Mouse (Mus musculus) frontal cortex, postnatal 25 days (tissue): ENCODE results near the gene Sypl2.
"Not testable (repeated sequence)": the region's sequence is repeated elsewhere in the genome, so short reads cannot be mapped to it uniquely, and the experiment has no call there.

ENCODE experiments used
- DNase-seq, 2 experiments: peaks; one replicate each; pipeline ENCODE4 v3.0.0; 2022; ENCODE audit warnings: low spot score in 2 of 2

Sypl2 gene

DNA sequence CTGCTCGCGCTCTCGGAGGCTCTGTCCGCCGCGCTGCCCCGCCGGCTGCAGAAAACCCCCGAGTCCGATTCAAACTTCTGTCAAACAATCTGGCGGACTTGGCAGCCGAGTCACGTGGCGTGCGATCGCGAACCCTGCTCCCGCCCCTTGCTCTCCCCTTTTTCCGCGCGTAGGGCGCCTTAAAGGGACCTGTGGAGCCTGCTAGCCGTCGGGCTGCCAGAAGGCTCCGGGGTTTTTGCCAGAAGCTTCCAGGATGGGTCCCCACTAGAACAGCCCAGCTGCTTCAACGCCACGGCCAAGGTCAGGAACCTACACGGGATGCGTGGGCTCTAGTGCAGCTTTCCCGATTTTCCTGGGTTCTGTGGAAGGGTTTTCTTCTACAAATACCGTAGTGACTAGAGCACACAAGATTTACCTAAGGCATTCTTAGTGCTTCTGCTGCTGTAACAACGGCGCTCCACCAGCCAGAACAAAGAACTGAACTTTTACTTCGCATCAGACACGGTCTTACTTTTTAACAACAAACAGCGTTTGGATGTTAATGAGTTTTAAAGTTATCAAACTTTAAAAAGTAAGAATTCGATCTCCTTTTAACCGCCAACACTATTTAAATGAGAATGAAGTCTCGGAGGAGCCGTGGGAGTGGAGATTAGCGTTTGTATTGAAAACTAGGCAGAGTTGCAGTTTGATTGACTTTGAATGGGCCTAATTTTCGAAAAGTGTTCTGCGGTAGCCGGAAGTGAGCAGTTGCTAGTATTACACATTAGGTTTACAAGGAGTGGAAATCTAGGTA is at the start of gene Sypl2:
TSS of gene Sypl2 (minus strand) at position 91 of the 793 bp plus-strand sequence.
- no peak for DNase-seq

DNA sequence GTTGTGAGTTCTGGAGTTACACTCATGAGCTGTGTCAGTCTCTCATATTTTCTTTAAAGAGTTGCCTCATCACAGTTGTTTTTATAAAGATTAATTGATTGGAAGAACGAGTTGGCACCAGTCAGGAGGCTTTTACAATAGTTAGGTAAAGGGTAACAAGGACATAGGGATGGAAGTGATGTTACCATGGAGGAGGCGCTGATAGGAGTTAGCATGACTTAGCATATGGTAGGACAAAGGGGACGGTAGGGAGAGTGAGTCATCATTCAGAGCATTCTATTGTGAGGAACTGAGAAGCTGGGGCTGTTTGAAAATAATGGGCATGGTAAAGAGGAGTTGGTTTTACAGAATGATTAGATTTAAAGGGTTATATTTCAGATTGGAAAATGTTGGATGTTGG is 32.9 kb upstream of the Sypl2 start:
- DNase-seq: no peak

DNA sequence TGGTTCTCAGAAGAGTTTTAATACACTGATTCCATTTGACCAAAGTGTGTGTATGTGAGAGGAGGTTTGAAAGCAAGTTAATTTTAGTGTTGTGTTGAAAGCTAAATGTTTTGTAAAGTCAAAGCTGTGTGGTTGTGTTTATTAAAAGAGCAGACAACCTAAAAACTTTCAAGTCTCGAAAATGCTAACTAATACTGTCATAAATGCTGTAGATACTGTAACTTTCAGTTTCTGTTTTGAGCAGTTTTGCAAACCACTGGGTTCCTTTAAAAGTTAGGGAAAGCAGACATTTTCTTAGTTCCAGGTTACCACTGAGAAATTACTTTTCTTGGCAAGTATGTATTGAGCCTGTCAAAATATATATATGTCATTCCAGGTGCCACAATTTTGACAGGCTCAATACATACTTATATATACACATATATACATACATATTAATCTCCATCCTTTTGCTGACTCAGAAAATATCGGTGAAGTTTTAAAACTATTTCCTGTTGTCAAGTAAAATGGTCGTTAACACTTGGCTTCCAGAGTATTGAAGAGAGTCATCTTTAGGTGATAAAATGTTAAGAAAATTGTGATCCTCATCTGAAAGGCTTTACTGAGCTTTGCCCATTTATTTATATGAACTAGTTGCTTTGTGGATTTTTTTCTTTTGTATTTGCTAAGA is 31.5 kb upstream of the Sypl2 start:
- DNase-seq: no peak

DNA sequence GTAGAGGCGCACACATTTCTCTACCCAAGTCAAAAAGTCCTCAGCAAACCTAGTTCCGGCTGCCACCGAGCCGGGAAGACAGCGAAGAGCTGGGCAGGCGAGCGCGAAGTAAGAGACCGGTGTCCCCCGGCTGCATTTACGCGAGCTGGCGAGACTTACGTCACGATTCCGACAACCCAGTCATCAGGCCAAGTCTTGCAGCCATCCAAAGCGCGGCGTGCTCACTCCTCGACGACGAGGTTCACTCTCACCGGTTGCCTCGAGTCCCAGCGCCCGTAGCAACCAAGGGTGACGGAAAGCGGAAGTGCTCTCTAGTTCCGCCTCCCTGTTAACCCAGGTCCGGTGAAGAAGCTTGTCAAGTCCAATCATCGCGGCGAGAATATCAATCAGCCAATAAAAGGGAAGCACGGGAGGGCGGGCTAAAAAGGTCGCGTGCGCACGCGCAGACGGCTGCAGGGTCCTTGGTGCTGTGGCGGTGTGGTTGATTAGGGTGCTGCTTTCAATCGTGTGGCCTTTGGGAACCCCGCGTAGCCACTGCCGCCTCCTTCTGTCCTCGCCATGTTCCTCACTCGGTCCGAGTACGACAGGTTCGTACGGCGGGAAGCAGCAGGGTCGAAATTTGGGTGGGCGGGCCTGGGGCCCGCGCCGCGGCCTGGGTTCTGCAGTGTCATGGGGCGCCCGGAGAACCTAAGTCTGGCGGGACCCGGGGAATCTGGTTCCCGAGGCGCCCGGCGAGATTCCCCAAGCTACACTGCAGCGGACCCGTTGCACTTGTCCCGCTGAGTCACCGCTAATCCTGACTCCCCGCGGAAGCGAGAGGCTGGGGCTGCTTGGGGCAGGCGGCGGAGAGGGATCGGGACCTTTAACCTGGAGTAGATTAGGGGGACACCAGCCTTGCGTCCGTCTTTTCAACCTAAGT is 30.5 kb upstream of the Sypl2 start, which contains the start of gene Psma5:
TSS of gene Psma5 (plus strand) at position 208 of the 919 bp plus-strand sequence.
- peak; percentile 81 to 87 for DNase-seq

DNA sequence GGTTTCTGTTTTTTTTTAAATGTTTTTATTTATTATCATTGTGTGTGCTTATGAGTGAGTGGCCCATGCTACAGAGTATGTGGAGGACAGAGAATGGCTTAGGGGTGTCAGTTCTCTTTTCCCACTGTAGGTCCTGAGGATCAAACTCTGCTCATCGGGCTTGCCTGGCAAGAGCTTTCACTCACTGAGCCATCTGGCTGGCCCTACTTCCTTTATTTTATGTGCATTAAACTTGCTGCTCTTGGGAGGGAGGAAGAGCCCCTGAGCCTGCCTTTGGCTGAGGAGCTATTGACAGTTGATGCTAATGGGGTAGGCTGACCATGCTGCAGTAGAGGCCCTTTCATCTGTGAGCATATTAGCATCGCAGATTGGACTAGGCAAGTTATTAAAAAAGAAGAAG is 20.4 kb upstream of the Sypl2 start:
- DNase-seq: no peak

DNA sequence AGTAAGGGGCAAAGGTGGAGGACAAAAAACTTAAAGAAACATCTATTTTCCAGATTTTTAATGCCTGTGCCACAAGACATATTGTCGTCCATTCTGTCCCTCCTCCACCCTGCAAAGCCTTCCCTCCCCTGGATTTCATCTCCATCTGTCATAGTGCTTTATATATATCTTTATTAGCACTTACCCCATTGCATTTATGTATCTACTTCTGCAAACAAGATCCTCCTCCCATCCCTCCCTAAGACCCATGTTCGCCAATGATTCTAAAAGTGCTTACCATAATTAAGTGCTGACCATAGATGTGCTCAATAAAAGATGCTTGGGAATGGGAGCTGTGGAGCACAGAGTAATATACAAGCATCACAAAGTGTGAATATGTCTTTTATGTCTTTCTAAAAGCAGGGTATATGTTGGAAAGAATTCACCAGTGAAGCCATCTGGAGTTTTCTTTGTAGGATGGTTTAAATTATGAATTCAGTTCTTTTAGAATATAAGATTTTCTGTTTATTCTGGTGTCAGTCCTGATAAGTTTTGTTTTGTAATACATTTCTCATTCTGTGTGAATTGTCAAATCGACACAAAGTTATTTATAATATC is 14.9 kb upstream of the Sypl2 start:
- DNase-seq: no peak

DNA sequence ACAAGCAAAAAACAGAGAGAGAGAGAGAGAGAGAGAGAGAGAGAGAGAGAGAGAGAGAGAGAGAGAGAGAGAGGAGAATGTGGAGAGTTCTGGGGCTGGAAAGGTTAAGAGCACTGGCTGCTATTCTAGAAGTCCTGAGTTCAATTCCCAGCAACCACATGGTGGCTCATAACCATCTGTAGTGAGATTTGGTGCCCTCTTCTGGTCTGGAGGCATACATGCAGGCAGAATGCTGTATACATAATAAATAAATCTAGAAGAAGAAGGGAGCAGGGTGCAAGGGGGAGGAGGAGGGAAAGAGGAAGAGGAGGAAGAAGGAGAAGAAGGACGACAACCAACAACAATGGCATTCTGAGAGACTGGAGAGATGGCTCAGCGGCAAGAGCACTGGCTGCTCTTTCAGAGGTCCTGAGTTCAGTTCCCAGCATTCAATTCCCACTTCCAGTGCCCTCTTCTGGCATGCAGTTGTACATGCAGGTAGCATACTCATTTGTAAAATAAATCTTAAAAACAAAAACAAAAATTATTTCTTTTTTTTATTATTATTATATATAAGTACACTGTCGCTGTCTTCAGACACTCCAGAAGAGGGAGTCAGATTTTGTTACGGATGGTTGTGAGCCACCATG is 11.1 kb upstream of the Sypl2 start:
- DNase-seq: not testable (repeated sequence)

DNA sequence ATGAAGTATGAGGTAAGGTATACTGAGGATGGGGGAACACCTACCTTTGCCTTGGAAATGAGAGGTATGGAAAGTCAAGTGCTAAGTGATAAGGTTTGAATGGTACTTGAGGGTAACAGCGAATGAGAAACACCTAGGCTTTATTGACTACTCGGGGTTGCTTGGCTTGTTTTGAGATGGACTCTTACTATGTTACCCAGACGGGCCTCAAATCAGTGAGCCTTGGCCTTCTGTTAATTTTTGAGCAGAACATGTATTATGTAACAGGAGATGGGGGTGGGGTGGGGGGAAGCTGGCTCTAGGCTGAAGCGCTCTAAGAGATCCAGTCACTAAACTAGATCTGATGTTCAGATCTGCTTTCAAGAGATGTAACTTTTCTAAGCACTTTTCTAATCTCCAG is 5.2 kb upstream of the Sypl2 start:
- no peak for DNase-seq

DNA sequence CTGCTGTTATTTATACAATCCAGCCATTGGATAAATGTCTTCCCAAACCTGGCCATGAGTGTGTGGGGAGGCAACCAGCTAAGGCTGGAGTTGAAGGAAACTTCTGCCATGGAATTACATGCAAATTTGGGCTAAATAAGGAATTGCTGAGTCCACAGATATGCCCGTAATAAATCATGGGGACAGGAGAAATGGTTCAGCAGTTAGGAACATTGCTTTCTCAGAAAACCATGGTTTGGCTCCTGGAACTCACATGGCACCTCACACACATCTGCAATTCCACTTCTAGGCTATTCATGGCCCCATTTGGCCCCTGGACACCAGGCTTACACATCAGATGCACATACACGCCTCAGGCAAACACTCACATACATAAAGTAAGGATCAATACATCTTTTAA is 1.1 kb upstream of the Sypl2 start:
- no peak for DNase-seq

DNA sequence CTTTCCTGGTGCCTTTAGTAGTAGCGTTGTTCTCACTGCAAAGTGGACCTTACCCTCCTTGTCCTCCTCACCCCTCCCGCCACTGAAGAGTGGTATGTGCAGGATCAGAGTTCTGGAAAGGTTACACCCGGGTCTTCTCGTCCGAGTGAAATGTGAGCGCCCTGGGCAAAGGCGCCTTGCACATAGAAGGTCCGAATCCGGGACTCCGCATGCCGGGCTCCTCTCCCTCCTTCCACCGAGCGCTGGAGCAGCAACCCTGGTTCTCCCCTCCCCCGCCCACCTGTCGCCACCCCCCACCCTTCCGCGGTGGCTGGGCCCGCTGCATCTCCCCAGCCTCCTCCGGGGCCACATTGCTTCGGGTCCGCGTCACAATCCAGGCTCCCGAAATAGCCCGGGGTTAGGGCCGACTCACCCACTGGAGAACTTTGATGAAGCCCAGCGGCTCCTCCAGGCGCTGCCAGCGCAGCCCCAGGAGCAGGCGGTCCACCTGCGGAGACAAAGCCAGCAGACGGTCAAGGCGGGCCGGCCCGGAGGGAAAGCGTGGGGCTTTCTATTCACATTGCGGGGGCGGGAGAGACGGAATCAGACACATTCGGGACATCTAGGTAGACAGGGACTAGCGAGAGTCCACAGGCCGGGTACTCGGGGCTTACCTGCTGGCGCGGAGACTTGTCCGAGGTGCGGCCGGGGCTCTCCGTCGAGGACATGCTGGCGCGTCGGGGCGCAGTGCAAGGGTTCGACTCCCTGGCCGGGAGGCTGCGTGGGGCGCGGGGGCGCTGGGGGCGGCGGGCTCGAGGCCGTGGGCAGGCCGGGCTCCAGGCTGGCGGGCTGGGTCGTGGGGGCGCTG is 514 bp downstream of the Sypl2 start:
- DNase-seq: no peak

DNA sequence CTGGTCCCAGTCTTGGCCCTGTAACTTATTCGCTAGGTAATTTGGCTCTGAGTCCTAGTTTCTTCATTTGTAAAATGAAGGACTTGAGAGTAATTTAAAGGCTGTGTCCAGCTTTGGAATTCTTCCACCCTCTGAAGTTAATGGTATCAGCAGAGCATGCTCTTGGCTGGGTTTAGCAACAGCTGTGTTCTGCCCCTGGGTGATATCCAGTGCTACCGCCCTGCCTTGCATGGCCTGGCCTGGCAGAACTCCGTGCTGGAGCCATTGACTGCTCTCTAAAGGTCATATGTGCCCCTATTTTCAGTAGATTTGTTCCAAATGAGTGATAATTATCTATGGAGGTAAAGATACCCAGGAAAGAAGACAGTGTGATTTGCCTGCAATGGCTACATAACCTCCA is 5.8 kb downstream of the Sypl2 start:
- DNase-seq: no peak

DNA sequence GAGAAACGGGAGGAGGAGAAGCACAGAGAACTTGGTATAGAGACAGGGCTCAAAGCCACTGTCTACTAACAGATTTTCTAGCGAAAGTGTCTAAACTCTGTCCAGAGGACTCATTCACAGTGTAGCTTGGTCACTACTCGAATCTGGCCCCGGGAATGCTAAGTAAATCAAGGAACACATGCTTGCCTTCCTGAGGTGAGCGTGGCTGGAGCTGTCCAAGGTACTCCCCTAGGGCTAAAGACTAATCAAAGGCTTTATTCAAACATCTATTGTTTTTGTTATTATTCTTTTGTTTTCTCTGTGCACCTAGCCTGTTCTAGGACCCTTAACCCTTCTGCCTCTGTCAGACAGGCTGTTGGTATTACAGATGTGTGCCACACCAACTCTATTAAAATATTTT is 11.7 kb downstream of the Sypl2 start:
- DNase-seq: no peak

DNA sequence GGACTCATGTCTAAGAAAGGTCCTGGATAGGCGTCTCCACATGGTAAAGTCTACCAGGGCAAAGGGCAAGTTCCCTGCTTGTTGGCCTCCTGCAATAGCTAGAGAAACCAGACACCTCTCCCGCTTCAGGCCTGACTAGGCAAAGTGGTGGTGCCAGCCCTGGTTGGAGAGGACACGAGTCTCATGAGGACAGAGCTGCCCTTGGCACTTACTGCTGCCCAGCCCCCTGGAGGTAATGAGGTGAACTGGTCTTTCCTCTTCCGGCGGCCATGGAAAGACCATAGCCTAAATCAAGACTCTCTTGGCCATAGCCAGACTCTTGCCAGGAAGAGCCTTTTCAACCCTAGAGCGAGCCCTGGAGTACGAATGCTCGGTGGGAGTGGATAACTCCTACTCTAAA is 14.0 kb downstream of the Sypl2 start:
- peak in 1 of 2 experiments; percentile 4 for DNase-seq

DNA sequence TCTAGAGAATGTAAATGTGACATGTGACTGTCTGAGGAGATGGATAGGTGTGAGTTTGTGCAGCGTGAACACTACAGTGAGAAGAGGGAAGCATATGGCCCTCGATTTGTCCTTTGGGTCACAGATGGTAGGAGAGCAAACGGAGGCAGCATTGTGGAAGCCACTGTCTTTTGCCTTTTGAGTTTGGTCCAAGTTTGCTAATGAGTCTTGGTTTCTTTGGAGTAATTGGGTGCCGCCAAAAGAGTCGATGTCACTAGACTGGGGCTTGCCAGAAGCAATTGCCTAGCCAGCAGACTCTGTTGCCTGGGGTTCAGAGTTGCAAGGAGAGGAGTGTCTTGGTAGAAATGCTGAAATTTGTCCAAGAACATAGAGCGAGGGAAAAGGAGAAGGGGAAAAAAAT is 14.6 kb downstream of the Sypl2 start:
- DNase-seq: peak in 1 of 2 experiments; percentile 4

DNA sequence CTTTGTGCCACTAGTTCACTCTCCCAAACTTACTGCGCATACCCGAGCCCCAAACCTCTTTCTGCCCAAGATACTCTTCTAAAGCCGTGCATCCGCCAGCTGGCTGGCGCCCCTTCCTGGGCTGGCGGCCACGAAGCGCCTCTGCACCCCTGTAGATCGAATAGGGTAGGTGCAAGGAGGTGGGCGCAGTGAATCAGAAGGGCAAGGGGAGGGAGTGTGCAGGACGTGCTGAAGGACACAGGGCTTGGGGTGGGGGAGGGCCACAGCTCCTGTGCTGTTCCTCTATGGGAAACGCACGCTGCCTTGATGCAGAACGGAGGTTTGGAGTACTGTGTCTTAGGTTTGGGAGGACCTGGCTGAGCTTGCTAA is 15.7 kb downstream of the Sypl2 start, which contains the start of gene Atxn7l2:
TSS of gene Atxn7l2 (minus strand) at position 164 of the 369 bp plus-strand sequence.
- DNase-seq: no peak

DNA sequence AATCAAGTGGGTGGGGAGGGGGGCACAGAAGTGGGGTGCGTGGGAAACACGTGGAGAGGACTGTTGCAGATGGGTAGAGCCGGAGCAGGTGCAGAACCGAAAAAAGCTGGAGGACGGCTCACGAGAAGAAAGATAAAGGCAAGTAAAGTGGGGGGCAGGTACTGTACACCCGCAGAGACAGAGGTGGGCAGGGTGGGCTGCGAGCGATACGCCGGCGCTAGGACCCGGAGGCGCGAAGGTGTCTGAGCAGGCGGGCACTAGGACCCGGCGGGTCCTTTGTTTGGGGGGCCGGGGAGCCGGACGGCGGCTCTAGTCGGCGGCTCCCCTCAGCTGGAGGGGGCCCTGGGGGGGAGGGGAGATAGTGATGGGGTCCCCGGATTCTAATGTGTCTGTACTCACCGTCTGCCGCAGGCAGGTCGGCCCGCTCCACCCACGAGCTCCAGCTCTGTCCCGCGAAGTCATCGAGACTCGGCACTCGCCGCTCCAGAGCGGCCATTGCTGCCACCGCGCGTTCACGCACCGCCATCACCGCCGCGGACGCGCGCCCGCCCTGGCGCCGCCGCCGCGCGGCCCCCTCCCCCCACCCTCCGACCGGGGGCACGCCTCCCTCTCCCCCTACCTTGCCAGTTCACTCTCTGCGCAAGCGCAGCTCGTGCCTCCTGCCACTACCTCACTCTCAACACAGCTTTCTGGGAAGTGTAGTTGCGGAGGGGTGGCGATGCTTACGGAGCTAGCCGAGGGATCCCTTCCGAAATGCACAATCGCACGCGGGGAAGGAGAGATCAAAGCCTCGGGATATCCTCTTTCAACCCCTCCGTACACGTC is 16.3 kb downstream of the Sypl2 start:
- peak; percentile 83 to 89 for DNase-seq

DNA sequence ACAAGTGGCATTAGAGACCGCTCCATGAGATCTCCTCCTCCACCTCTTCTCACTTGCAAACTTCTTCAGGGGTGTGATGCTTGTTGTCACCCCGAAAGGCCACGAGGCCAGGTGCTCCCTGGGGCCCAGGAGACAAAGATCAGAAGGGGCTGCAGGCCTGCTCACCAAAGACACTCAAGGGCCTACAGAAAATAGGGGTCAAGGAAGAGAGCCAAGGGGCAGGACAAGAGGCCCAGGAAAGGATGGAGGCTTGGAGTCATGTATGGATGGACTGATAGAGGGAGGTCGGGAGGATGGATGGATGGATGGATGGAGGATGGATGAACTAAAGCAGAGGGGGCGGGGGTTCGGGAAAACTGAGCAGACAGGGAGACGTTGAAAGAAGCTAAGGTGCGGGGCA is 16.9 kb downstream of the Sypl2 start:
- DNase-seq: peak in 1 of 2 experiments; percentile 8

DNA sequence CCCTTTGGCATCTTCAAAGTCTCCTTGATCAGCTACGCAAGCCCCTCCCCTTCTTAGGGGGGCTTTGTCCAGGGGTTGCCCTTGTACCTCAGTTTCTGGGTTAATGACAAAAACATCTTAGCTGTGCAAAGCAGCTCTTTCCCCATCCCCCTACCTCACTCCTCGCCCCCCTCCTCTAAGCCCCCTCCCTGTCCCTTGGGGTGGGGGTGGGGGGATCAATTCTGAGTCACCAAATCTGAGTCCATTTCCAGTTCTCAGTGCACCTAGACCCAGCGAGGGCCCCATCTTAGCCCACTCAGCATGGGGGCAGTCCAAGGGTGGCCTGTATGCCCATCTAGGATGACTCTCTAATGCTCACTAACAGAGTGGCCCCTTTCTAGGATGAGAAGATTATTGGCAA is 17.4 kb downstream of the Sypl2 start:
- DNase-seq: peak in 1 of 2 experiments; percentile 3

DNA sequence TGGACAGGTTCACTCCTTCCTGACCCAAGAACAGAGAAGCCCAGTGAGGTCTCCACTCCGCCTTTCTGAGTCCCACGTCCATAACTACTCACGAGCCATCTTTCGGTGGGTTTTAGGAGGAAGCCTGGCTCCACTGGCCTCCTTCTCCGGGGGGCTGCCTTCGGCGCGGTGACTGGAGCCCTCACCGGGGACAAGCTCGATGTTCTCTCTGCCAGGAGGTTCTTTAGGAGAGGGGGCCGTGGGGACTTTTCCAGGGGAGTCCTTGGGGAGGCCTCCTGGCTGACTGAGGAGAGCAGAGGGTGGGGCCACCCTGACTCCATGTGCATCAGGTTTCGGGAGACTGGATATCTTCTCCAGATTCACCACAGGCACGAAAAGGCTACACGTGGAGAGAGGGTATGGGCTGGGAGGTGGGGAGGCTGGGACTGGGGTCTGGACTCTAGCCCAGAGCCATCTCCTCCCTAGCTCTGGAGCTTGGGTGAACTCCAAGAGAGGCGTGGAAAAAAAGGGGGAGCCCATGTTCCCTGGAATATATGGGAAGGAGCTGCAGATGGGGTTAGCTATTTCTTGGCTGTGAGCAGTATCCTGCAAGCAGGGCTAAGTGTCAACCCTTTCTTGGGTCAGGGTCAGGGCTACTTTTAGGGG is 19.6 kb downstream of the Sypl2 start:
- DNase-seq: peak in 1 of 2 experiments; percentile 5
